Mouse (Mus musculus) right cerebral cortex, postnatal 10 days (tissue): ENCODE measurements at regions not wholly inside any gene's neighbourhood (a gene's known extent, or its start where the extent isn't known, plus 50 kb on each side); places are given as distances from the start of the nearest gene placed in this dataset.

Experiments used
- DNase-seq, 2 experiments: peaks; one replicate each; pipeline ENCODE4 v3.0.0; 2021; ENCODE audit warnings: low spot score in 2 of 2

- DNase-seq: peak; percentile 35 to 37
These were observed 589.4 kb downstream of the Tox3 start for GRCm38 (mm10) chr8:89758695-89759094.

DNA sequence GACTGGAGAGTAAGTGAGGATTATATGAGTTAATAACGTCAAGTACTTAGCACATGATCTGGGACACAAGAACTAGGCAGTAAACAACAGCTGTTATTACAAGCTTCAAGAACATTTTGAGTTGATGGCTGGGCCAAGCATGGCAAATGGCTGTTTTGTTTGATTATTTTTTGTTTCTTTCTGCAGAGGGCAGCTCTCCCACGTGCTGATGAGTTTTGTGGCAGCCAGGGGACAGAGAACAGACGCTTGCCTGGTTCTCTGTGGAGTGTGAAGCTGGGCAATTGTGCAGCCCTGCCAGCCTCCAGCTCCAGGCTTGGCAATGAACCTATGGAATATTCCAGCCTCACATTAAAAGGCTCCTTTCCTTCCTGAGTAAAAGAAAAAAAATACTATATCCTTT lies 592.2 kb downstream of the Tox3 start:
- DNase-seq: peak; percentile 33 to 36

DNA sequence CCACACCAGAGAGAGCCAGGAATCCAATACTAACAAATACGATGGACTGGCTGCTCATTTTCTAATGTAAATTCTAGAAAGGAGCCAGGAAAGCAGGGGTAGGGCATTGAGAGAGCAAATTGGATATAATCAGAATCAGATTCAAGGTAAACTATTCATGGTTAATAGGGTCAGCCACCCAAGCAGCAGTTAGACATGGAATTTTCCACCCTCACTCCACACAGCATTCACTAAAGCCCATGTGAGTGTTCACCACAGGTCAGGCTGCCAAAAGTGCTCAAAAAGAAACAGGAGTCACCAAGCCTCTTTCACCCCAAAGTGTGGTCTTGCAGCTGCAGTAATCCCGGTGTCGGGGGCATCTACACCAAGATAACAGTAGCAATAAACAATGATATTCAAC lies 596.9 kb downstream of the Tox3 start:
- DNase-seq: no peak

GRCm38 (mm10) chr8:89747726-89748125 lies 600.4 kb downstream of the Tox3 start:
- no peak for DNase-seq

- DNase-seq: peak; percentile 34 to 49
These were observed 603.7 kb downstream of the Tox3 start for GRCm38 (mm10) chr8:89744267-89745028.

- no peak for DNase-seq
These were observed 609.5 kb downstream of the Tox3 start for GRCm38 (mm10) chr8:89738657-89739056.

- no peak for DNase-seq
These were observed 610.5 kb downstream of the Tox3 start for GRCm38 (mm10) chr8:89737636-89738035.

DNA sequence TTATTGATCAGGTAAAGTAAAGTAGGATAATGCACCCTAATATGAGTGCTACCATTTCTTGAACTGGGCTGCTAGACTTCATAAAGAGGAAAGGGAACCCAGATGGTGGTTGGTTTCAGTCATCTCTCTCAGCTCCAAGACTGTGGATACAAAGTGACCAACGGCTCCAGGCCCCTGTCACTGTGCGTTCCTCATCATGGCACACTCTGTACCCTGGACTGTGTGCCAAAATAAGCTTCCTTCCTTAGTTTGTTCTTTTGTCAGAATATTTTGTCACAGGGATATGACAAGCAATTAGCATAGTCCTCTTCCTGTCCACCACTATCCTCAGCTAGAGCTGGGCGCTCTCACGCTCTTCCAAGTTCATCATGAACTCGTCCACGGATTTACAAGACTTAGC lies 620.9 kb downstream of the Tox3 start:
- DNase-seq: no peak

- DNase-seq: no peak
These were observed 626.3 kb downstream of the Tox3 start for GRCm38 (mm10) chr8:89721684-89722305.

DNA sequence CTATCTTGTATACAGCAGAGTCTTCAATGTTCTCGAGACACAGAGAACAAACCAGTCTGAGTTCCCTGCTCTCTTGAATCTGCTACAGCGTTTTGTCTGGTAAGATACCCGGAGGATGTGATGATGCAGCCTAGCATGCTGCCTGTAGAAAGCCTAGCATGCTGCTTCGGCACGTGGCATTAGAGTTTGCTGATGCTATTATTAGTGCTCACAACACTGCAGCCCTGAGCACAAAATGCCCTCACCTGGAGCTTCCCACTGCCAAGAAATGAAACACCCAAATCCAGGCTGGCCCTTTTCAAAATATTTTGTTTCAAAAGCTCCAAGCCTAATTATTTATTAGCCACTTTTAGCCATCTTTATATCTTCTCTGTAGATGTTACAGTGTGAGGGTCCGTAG lies 634.3 kb downstream of the Tox3 start:
- DNase-seq: no peak

DNA sequence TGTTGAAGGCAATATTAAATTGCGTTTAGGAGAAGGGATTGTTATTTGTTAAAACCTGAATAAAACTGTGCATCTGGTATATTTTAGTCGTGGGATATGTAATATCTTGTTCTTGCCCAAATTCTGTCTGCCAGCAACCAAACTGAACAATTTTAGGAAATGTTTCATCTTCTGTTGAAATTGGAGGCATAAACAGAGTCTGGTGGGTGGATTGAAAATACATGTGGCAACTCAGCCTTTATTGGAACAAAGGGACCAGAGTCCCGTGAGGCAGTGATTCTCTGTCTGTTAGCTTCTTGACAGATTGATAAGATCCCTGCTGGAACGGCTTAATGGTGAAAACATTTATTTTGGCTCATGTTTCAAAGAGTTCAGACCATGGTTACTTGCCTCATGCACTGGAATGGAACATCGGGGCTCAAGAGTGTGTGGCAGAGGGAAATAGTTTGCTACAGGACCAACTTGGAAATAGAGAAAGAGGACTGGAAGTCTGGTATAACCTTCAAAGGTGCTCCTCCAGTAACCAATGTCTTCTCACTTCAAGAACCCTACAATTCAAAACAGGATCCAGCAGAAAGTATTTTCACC lies 640.7 kb downstream of the Tox3 start:
- DNase-seq: no peak

- no peak for DNase-seq
These were observed 641.7 kb upstream of the Sall1 start for GRCm38 (mm10) chr8:89685696-89686095.

DNA sequence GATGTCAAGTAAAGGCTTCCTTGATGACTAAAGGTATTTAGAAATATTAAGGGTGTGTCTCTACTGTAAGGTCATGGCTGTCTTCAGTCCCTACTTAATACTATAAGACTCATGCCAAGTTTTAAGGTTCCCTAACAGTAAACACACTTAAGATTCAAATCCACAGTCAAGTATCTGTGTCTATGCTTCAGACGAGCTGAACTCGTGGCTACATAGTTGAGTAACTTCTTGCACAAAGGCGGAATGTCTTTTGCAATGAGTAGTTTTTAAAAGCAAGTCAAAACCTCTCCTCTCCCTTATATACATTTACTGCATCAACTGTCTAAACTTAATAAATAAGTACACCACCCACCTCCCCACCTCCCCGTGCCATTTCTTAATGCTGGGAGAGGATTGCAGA lies 637.0 kb upstream of the Sall1 start:
- no peak for DNase-seq

- DNase-seq: no peak
These were observed 636.4 kb upstream of the Sall1 start for GRCm38 (mm10) chr8:89680341-89680740.

- DNase-seq: no peak
These were observed 635.6 kb upstream of the Sall1 start for GRCm38 (mm10) chr8:89679551-89679950.

DNA sequence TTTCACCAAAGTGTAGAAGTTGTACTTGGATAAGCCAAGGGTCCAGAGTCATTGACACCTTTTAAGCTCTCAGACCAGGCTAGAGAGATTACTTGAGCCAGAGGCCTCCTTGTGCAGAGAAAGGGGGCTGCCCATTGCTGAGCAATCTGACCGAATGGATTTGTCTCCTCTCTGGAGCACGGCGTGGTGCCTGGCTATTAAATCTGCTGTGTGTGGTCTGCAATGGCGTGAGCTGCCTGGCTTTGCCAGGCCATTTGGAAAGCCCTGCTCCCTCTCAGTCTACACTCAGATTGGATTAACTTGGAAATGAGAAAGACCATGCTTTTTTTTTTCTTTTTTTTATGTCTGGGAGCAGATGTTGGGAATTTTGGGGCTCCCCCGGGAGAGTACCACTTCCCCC lies 633.3 kb upstream of the Sall1 start:
- DNase-seq: no peak

- peak; percentile 21 to 23 for DNase-seq
These were observed 629.9 kb upstream of the Sall1 start for GRCm38 (mm10) chr8:89673911-89674310.

GRCm38 (mm10) chr8:89672631-89673030 lies 628.7 kb upstream of the Sall1 start:
- DNase-seq: no peak

- no peak for DNase-seq
These were observed 621.1 kb upstream of the Sall1 start for GRCm38 (mm10) chr8:89664911-89665689.

- DNase-seq: no peak
These were observed 619.9 kb upstream of the Sall1 start for GRCm38 (mm10) chr8:89663859-89664258.

- no peak for DNase-seq
These were observed 615.3 kb upstream of the Sall1 start for GRCm38 (mm10) chr8:89658998-89659944.
